Mouse (Mus musculus) liver, adult 2 months (tissue): Measurements from ENCODE around the gene Tmem50a. TPM values are rescaled to one million over a fixed set of nuclear protein-coding genes. Genes with fewer than 3 reads are reported as not detected.

Experiments
- DNase-seq: peaks from one replicate; pipeline ENCODE4 v3.0.0-alpha.2; 2011; ENCODE audit warnings: low read depth, low spot score; ENCODE audit errors: extremely low read depth
- H3K27ac ChIP-seq: fragments of 200-500 bp; replicated peaks from 2 replicates; pipeline ENCODE4 v1.5.1; 2012; ENCODE audit warnings: low read depth, mild to moderate bottlenecking, control low read depth, inconsistent platforms, low read length; ENCODE audit not compliant: insufficient read depth
- H3K27me3 ChIP-seq: fragments of 200-500 bp; 2 replicates; pipeline ENCODE4 v1.6.1; 2012; ENCODE audit warnings: mild to moderate bottlenecking, moderate library complexity, low read length, inconsistent platforms; ENCODE audit not compliant: control insufficient read depth, insufficient read depth
- H3K36me3 ChIP-seq: fragments of 200-500 bp; 2 replicates; pipeline ENCODE4 v1.6.1; 2012; ENCODE audit warnings: low read length, inconsistent platforms; ENCODE audit not compliant: control insufficient read depth, insufficient read depth
- H3K4me1 ChIP-seq: fragments of 200-500 bp; 2 replicates; pipeline ENCODE4 v1.6.1; 2011; ENCODE audit warnings: low read length; ENCODE audit not compliant: control insufficient read depth, insufficient read depth
- H3K4me3 ChIP-seq: fragments of 200-500 bp; 2 replicates; pipeline ENCODE4 v1.5.1; 2011; ENCODE audit warnings: low read depth, mild to moderate bottlenecking, control low read depth, low read length, moderate library complexity; ENCODE audit not compliant: insufficient read depth
- H3K79me2 ChIP-seq: fragments of 200-500 bp; 2 replicates; pipeline ENCODE4 v1.6.1; 2012; ENCODE audit warnings: inconsistent platforms, mild to moderate bottlenecking, low read length, moderate library complexity; ENCODE audit not compliant: control insufficient read depth, insufficient read depth
- H3K9ac ChIP-seq: fragments of 200-500 bp; 2 replicates; pipeline ENCODE4 v1.6.1; 2012; ENCODE audit warnings: low read depth, mild to moderate bottlenecking, control low read depth, inconsistent platforms, low read length
- CTCF ChIP-seq: fragments of 200-500 bp; IDR thresholded peaks from 2 replicates; pipeline ENCODE4 v1.5.1; 2011; ENCODE audit warnings: low read depth, low read length, control low read depth
- POLR2A ChIP-seq: fragments of 200-500 bp; IDR thresholded peaks from 2 replicates; pipeline ENCODE4 v1.6.1; 2011; ENCODE audit warnings: low read length, control low read depth; ENCODE audit not compliant: insufficient read depth; ENCODE audit errors: extremely low read depth
- WGBS: fragments of 180-500 bp; shearing (Covaris S2); methylation state at CpG from one replicate; pipeline ENCODE4 v1.1.7; 2018; 5-methylcytosine and 5-hydroxymethylcytosine counted together
- polyA plus RNA-seq: library from polyadenylated mRNA; depleted of rRNA; stranded (reverse); fragments of >200 nt; gene quantifications from 2 replicates; pipeline ENCODE4 v1.2.3, GENCODE M21; 2012
- total RNA-seq: library from RNA; depleted of rRNA; stranded (reverse); fragments of >200 nt; gene quantifications from 2 replicates; pipeline ENCODE4 v1.2.3, GENCODE M21; 2014

Gene Tmem50a
- total and polyA plus RNA-seq, 2 experiments = 90.6 to 115 TPM

DNA sequence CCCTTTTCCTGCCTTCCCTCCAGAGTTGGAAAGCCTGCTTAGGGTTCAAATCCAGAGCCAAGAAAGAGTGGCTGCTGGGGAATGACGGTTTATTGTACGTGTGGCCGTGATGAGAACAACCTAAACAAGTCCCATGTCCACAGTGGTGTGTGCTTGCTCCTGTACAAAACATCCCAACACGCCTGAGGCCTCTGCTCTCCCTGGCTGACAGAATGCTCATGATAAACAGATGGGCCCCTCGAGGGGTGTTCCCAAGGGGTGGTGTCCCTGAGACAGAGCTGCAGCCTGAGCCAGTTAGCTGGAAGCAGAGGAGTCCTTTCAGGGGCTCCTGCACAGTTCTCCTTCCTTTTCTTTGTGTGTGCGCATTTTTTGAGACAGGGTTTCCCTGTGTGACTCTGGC is 49.5 kb downstream of the Tmem50a start:
- Histone ChIP-seq H3K9ac (no peak overlapping the region), H3K27ac (no peak overlapping the region), H3K36me3 (no peaks in the 10 kb centered on the region), H3K4me1 (no peaks in the 10 kb centered on the region), H3K4me3 (no peak overlapping the region), H3K79me2 (no peaks in the 10 kb centered on the region), H3K27me3 (no peaks in the 10 kb centered on the region)
- 81% methylated on average over 6 of the region's 6 CpGs for WGBS
- no peak for TF ChIP-seq CTCF
- no peak for TF ChIP-seq POLR2A
- DNase-seq = no peak

DNA sequence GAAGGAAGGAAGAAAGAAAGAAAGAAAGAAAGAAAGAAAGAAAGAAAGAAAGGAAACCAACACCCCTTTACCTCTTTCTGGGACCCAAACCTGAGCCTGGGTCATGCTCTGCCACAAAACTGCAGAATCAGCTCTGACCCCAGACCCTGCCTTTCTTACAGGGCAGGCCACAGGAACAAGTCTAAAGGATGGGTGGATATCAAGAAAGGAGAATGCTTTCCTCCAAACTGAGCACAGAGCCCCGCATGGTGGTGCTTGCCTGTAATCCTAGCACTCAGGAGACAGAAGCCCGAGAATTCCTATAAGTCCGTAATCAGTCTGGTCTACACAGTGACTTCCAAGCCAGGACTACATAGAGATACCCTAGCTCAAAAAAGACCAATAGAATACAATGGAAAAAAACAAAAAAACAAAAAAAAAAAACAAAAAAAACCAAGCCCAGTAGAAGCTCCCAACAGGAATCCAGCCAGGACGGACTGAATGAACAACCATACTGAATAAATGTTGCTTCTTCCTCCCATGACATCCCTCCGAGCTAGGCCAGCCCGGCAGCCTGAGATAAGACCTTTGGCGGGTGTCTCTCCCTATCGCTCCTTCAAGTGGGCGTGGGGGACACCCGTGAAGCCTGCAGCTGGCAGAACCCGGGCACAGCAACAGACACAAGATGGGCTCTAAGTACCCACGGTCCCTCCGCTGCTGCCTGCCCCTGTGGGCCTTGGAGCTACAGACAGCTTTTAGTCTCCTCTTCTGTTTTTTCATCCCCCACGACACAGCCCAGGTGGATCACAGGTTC is 50.7 kb downstream of the Tmem50a start, which contains the start of gene Rhd:
Gene Rhd (plus strand): TSS at position 600 of the 793 bp plus-strand sequence.
- no peak for TF ChIP-seq POLR2A
- no peak for TF ChIP-seq CTCF
- H3K27ac ChIP-seq = no peak within 1 kb of the TSS
- H3K27me3 ChIP-seq = no peaks in the 10 kb centered on the region
- H3K4me1 ChIP-seq = no peaks in the 10 kb centered on the region
- no peak within 1 kb of the TSS for H3K4me3 ChIP-seq
- no peaks in the 10 kb centered on the region for H3K36me3 ChIP-seq
- no peak for DNase-seq
- WGBS = 76% methylated on average over 14 of the region's 14 CpGs
- H3K79me2 ChIP-seq = no peaks in the 10 kb centered on the region
- H3K9ac ChIP-seq = no peak within 1 kb of the TSS

DNA sequence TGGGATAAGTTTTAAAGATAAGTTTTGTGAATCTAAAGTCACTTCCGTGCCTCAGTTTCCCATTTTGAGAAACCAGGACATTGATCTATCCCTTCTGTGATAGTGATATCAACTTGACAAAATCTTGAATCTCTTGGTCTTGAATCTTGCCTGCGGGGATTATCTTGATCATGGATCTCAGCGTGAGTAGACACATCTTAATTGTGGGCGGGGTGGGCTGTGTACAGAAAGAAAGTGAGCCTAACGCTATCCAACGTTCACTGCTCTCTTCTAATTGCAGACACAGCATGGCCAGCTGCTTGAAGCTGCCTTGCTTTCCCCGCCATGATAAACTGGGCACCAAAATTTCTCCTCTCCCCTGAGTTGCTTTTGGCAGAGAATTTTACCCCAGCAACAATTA is 51.8 kb downstream of the Tmem50a start:
- Histone ChIP-seq H3K36me3 (no peaks in the 10 kb centered on the region), H3K9ac (no peak overlapping the region), H3K79me2 (no peaks in the 10 kb centered on the region), H3K27ac (no peak overlapping the region), H3K4me1 (no peaks in the 10 kb centered on the region), H3K4me3 (no peak overlapping the region), H3K27me3 (no peaks in the 10 kb centered on the region)
- TF ChIP-seq CTCF = no peak
- TF ChIP-seq POLR2A = no peak
- 89% methylated on average over 7 of the region's 7 CpGs for WGBS
- no peak for DNase-seq

GRCm38 (mm10) chr4:134861884-134862283 is 52.9 kb downstream of the Tmem50a start:
- TF ChIP-seq POLR2A (no peak), CTCF (no peak)
- H3K79me2 ChIP-seq = no peaks in the 10 kb centered on the region
- whole genome bisulfite sequencing = 75% methylated on average over 6 of the region's 6 CpGs
- H3K27me3 ChIP-seq = no peaks in the 10 kb centered on the region
- no peak overlapping the region for H3K4me3 ChIP-seq
- H3K9ac ChIP-seq = no peak overlapping the region
- H3K36me3 ChIP-seq = no peaks in the 10 kb centered on the region
- H3K4me1 ChIP-seq = no peaks in the 10 kb centered on the region
- DNase-seq = no peak
- H3K27ac ChIP-seq = no peak overlapping the region

GRCm38 (mm10) chr4:134858494-134858893 is 56.3 kb downstream of the Tmem50a start:
- H3K4me3 ChIP-seq = no peak overlapping the region
- no peaks in the 10 kb centered on the region; the same call in 1 of the 2 replicates for H3K4me1 ChIP-seq
- H3K79me2 ChIP-seq = no peaks in the 10 kb centered on the region
- DNase-seq = no peak
- H3K27me3 ChIP-seq = no peaks in the 10 kb centered on the region
- H3K9ac ChIP-seq = no peak overlapping the region
- no peak overlapping the region for H3K27ac ChIP-seq
- TF ChIP-seq POLR2A = no peak
- no peak for TF ChIP-seq CTCF
- 93% methylated on average over 4 of the region's 4 CpGs for WGBS
- no peaks in the 10 kb centered on the region for H3K36me3 ChIP-seq

GRCm38 (mm10) chr4:134856501-134856900 is 58.3 kb downstream of the Tmem50a start:
- peaks cover 12% of the 10 kb centered on the region; the same call in 1 of the 2 replicates for H3K79me2 ChIP-seq
- H3K9ac ChIP-seq = no peak overlapping the region
- no peak overlapping the region for H3K4me3 ChIP-seq
- no peak overlapping the region for H3K27ac ChIP-seq
- no peaks in the 10 kb centered on the region for H3K36me3 ChIP-seq
- no peaks in the 10 kb centered on the region for H3K27me3 ChIP-seq
- 92% methylated on average over 5 of the region's 5 CpGs for WGBS
- TF ChIP-seq CTCF = no peak
- no peak for TF ChIP-seq POLR2A
- peaks cover 4% of the 10 kb centered on the region for H3K4me1 ChIP-seq
- no peak for DNase-seq
